ENCODE assay signal across 9 mouse cellular contexts in the genomic region with DNA sequence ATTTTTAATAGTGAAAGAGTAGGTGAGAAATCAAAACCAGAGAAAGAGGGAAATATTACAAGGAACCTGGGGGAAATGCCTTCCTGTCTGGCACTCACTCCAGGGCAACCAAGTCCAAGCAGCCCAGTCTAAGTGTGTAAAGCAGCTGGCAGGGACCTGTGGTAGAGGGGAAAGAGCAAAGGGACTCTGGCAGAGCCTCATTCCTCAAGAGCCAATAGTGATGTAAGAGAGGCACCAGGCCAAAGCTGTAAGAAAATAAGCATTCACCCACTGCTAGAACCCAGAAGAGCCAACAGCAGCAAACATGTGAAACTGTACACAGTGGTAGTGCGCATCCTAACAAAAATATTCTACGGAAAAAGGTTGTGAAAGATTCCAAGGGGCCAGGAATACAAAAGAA.
DNase-seq lines count a peak whose midpoint lies in the region; ATAC-seq lines count a peak whose summit lies in the region.
"Had no signal": no experiment of that assay in that cellular context is flagged by ENCODE, and none has a peak within 500 bp of the region (broad histone marks: within the 10 kb centered on the region; RNA-seq: fewer than 3 reads in every experiment).

No protein-coding gene starts in this region.

- H3K4me3 ChIP-seq in forebrain, embryonic 13.5 days: no peak overlapping the region
- H3K4me3 ChIP-seq in forebrain, embryonic 12.5 days (replicated peaks): no peak overlapping the region
- H3K4me3 ChIP-seq: myocyte had no signal

- intact Hi-C loops in heart, postnatal 36 days (cut with DNase I): no loop called here

- no peak overlapping the region for H3K9ac ChIP-seq in forebrain, embryonic 13.5 days
- H3K9ac ChIP-seq in forebrain, embryonic 12.5 days: no peak overlapping the region

- 0 out of 2 replicates have a peak, but pooled peaks cover 3% of the 10 kb centered on the region for H3K36me3 ChIP-seq in forebrain, embryonic 13.5 days (ENCODE audit: poor library complexity, severe bottlenecking)
- H3K36me3 ChIP-seq in forebrain, embryonic 12.5 days (replicated peaks): no peaks in the 10 kb centered on the region

- 81% methylated on average over 2 of the region's 2 CpGs for WGBS in forebrain, embryonic 13.5 days
- WGBS in forebrain, embryonic 12.5 days: 94% methylated on average over 2 of the region's 2 CpGs

- H3K27ac ChIP-seq in forebrain, embryonic 13.5 days: no peak overlapping the region
- no peak overlapping the region for H3K27ac ChIP-seq in forebrain, embryonic 12.5 days

- no peaks in the 10 kb centered on the region for H3K27me3 ChIP-seq in forebrain, embryonic 13.5 days
- H3K27me3 ChIP-seq in forebrain, embryonic 12.5 days: no peaks in the 10 kb centered on the region

- H3K4me2 ChIP-seq in forebrain, embryonic 13.5 days: no peak overlapping the region
- H3K4me2 ChIP-seq in forebrain, embryonic 12.5 days: no peak overlapping the region

- peak; percentile 60 to 64 for DNase-seq in right cerebral cortex, postnatal 10 days (ENCODE audit: low spot score in 2 of 2)
- DNase-seq in right cerebral cortex, postnatal 14 days: no peak
- DNase-seq in heart, postnatal 36 days: peak; percentile 45 to 50
- peak; percentile 71 for DNase-seq in lung, postnatal 10 days
- DNase-seq in urinary bladder, adult 2 months (ENCODE audit: low spot score): no peak

- peak; percentile 76 for ATAC-seq in forebrain, embryonic 13.5 days
- no peak for ATAC-seq in forebrain, embryonic 12.5 days (ENCODE audit: low FRiP score)
- ATAC-seq in CD4-positive, CD25-positive, alpha-beta regulatory T cell, adult 4 months: no peak

- peaks cover 11% of the 10 kb centered on the region; the same call in 1 of the 2 replicates for H3K4me1 ChIP-seq in forebrain, embryonic 13.5 days
- H3K4me1 ChIP-seq in forebrain, embryonic 12.5 days: no peaks in the 10 kb centered on the region

- H3K9me3 ChIP-seq in forebrain, embryonic 13.5 days (replicated peaks): no peaks in the 10 kb centered on the region
- no peaks in the 10 kb centered on the region for H3K9me3 ChIP-seq in forebrain, embryonic 12.5 days

Comparison
In these comparisons a context has a peak if more than half of its experiments do, and no peak if none do; other contexts are left out.
1. DNase-seq: peak in right cerebral cortex, postnatal 10 days (2 of 2), heart, postnatal 36 days (2 of 2) and lung, postnatal 10 days (single experiment); none in right cerebral cortex, postnatal 14 days (single experiment) and urinary bladder, adult 2 months (single experiment).